Mouse (Mus musculus): Measurements from ENCODE around the gene Mthfsl. TPM values are rescaled to one million over a fixed set of nuclear protein-coding genes. Genes with fewer than 3 reads are reported as not detected.
A peak's percentile ranks its signal among the peaks of the same experiment; 100 is the strongest.
"Not testable (repeated sequence)": the region's sequence is repeated elsewhere in the genome, so short reads cannot be mapped to it uniquely, and the experiment has no call there.

The Mthfsl gene
- total RNA-seq (2014; fragmentation: Nextera tagmentation) (20.8 and 41.6 TPM in 2 replicates), total RNA-seq (2017) (14.0 and 22.6 TPM in 2 replicates)

- peak; percentile 48 for ATAC-seq (replicated peaks; ENCODE audit: poor library complexity, severe bottlenecking)
Measured at GRCm38 (mm10) chr9:88719989-88720537, at the start of gene Mthfsl. Gene Mthfsl, minus strand, starts transcription at chr9:88720296.

DNA sequence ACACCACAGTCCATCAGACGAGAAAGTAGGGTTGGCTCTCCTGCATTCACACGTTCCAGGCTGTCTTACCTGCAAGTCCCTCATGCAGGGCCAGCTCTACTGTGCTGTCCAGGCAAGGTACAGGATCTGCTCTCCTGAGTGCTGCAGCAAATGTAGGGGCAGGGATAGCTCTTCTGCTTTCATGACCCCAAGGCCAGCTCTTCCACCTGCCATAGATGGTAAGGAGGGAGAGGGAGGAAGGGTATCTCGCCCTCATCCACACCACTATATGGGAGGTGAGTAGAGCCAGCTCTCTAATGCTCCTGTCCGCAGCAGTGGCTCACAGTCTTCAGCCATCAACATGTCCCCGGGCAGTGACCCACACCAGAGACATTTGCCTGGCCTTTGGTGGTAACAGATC lies 49.4 kb upstream of the Mthfsl start:
- not testable (repeated sequence) for ATAC-seq (replicated peaks; ENCODE audit: poor library complexity, severe bottlenecking)

- peak; percentile 94 for ATAC-seq (replicated peaks; ENCODE audit: poor library complexity, severe bottlenecking)
Measured at GRCm38 (mm10) chr9:88746687-88747086, 26.6 kb upstream of the Mthfsl start.

GRCm38 (mm10) chr9:88746046-88746445 lies 25.9 kb upstream of the Mthfsl start:
- ATAC-seq (replicated peaks; ENCODE audit: poor library complexity, severe bottlenecking): peak; percentile 69

DNA sequence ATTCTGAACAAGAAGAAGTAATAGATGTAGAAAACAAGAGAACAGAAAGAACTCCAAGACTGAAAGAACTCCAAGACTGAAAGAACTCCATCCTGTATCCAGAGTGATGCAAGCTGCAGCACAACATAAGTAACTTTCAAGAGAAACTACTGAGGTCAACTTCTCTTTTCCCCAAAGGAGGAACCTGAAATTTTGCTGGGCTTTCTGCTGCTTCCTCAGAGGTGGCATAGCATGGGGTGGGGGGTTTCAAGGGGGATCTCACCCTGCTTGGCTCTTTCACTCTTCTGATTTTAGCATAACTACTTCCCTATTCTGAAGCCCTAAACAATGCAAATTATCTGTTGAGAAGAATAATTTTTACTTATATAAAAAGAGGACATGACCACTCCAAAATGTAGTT lies 15.2 kb upstream of the Mthfsl start:
- ATAC-seq (replicated peaks; ENCODE audit: poor library complexity, severe bottlenecking): peak; percentile 85

- peak; percentile 10; the same call in 1 of the 2 replicates for ATAC-seq (replicated peaks; ENCODE audit: poor library complexity, severe bottlenecking)
Measured at GRCm38 (mm10) chr9:88733182-88733581, 13.1 kb upstream of the Mthfsl start.

DNA sequence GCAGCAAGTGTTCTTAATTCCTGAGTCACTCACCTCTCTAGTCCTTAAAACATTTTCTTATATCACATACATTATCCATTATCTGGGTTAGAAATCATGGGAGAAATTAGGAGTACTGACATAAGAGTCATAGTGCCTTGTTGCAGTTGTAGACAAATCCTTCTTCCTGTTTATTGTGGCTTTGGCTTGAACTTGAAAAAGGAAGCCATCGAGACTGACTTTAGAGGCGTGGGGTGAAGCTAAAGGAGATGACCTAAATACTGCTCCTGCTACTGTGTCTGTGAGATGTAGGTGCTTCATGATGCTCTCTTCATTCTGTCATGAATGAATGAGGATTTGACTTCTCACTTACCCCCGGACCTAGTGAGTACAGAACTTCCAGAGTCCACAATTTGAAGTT lies 12.2 kb upstream of the Mthfsl start:
- ATAC-seq (replicated peaks; ENCODE audit: poor library complexity, severe bottlenecking): peak; percentile 44

DNA sequence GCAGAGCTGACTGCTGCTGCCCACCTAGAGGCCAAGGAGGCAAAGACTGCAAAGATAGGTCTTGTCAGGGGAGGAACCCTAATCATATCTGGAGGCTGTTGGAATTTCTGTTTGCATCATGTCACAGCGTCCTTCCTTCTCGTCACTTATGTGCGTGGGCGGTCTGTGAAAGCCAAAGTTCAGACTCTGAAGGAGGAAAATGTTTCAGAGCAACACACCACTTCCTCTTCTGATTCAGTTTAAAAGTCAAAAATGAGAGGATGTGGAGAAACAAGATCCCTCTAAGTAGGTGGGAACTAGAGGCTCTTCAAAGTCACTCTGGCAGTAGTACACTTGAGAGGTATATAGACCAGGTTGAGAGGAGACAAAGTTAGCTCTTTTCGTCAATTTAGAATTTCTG lies 11.6 kb upstream of the Mthfsl start, which contains the start of gene Bcl2a1d:
Bcl2a1d (minus strand) TSS at position 187 of the 400 bp plus-strand sequence.
- ATAC-seq (replicated peaks; ENCODE audit: poor library complexity, severe bottlenecking): peak; percentile 66

DNA sequence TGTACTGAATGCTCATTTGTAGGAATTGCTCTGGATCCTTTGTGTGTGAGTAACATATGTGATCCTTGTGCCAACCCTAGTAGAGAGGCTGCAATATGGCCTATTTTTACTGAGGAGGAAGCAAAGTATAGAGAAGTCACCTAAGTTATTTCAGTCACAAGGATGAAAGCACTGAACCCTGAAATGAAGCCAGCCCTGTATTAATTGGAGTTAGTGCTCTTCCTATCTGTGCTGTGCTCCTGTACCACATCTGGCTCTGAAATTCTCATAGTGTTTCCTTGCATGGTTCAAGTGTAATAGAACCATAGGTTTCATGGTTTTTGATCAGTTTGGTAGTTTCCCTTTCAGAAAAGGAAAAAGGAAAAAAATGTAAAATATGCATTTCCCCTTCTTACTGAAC lies 8.2 kb upstream of the Mthfsl start:
- ATAC-seq (replicated peaks; ENCODE audit: poor library complexity, severe bottlenecking): not testable (repeated sequence)

DNA sequence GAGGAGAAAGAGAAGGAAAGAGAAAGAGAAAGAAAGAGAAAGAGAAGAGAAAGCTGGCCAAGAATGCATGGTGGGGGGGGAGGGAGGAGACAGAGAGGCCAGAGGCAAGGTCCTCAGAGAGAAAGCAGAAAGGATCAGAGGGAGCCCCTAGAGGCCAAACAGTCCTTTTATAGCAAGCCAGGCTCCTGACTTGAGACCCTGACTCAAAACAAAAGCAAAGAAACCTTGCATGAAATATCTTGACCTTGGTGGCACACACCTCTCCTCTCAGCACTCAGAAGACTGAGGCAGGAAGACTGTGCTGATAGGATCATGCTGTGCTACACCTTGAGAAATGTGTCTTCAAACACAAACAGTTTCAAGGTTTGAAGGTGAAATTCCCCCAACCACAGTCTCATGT lies 1.5 kb upstream of the Mthfsl start:
- not testable (repeated sequence) for ATAC-seq (replicated peaks; ENCODE audit: poor library complexity, severe bottlenecking)

- ATAC-seq (replicated peaks; ENCODE audit: poor library complexity, severe bottlenecking): peak; percentile 84
Measured at GRCm38 (mm10) chr9:88719073-88719921, 799 bp downstream of the Mthfsl start.

DNA sequence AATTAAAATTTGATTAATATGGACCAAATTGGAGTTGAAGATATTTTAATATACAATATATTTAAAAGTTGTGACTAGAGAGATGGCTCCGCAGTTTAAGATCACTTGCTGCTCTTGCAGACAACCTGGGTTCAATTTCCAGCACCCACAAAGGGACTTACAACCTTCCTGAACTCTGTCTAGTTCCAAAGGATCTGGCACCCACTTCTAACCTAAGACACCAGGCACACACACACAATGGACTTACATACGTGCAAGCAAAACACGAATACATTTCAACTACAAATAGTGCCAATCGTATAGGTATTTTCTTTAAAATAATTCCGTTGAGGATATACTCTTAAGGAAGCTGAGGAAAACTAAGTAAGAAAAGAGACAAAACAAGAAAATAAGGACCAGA lies 1.5 kb downstream of the Mthfsl start:
- not testable (repeated sequence) for ATAC-seq (replicated peaks; ENCODE audit: poor library complexity, severe bottlenecking)

DNA sequence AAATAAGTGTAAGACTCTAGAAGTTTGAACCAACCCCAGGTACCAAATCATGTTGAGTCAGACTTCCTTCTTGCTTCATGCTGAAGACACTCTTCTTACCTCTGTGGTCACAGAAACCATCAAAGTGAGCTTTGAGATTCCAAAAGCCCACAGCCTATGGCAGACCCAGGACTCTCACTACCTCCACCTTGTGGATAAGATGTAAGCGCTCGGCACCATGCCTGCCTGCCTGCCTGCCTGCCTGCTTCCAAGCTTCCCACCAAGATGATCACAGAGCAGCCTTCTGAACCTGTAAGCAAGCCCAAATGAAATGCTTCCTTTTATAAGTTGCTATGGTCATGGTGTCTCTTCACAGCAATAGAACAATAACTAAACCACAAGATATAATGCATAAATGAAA lies 2.0 kb downstream of the Mthfsl start:
- ATAC-seq (replicated peaks; ENCODE audit: poor library complexity, severe bottlenecking): peak; percentile 57

DNA sequence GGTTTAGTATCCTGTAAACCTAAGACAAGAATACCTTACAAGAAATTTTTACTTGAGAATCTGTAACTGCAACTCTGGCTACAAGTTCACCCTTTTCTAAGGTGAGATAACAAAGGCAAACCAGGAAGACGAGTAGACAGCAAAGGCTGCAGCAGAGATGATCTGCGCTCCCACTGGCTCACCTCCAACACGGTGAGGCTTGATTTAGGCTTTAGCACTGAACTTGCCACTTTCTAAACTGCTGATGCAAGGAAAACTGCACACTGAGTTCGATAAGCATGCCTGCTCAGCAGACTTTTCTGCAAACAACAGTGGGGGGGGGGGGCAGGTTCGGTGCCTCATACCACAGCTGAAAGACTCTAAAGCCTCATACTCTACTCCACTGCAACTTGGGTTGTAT lies 5.6 kb downstream of the Mthfsl start:
- not testable (repeated sequence) for ATAC-seq (replicated peaks; ENCODE audit: poor library complexity, severe bottlenecking)

DNA sequence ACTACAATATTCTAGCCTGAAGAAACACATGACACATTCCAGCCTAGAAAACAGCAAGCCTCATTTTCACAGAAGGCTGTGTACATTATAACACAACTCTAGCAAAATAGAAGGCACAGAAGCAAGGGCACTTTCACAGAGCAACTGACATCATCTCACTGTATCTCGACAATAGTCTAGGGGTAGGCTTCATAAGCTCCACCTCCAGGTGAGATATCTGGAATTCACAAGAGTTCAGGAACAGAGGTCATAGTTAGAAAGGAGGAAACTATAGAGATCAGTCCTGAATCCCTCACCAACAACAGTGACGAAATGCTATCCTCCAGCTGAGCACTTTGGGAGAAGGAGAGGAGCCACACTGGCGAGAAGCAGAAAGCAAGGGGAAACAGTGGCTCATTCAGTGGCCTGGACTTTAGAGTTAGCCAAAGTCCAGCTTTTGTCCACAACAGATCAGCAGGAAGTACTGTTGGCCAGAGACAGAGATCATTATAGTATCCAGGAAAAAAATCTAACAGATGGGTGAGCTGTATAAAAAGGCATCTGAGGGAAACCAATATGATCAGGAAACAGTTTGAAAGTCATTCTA lies 7.8 kb downstream of the Mthfsl start:
- not testable (repeated sequence) for ATAC-seq (replicated peaks; ENCODE audit: poor library complexity, severe bottlenecking)

GRCm38 (mm10) chr9:88710910-88711438 lies 9.1 kb downstream of the Mthfsl start:
- ATAC-seq (replicated peaks; ENCODE audit: poor library complexity, severe bottlenecking): not testable (repeated sequence)

DNA sequence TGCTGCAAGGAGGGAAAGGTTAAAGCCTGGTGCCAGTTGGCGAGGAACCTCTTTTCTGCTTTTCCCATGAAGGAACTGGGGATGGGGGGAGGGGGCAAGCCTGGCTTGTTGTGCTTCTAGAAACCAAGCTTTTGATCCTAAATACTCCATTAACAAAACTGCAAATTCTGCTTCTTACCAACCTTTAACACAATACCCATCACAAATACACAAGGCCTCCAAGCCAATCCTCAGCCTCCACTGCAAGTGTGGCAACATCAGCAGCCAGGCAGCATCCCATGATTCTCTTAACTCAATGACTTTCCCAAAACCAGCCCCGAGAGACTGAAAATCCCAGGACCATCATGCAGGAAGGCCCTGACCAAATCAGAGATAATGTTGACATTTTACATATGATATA lies 9.7 kb downstream of the Mthfsl start:
- ATAC-seq (replicated peaks; ENCODE audit: poor library complexity, severe bottlenecking): not testable (repeated sequence)

GRCm38 (mm10) chr9:88709794-88710193 lies 10.3 kb downstream of the Mthfsl start:
- peak; percentile 72 for ATAC-seq (replicated peaks; ENCODE audit: poor library complexity, severe bottlenecking)

DNA sequence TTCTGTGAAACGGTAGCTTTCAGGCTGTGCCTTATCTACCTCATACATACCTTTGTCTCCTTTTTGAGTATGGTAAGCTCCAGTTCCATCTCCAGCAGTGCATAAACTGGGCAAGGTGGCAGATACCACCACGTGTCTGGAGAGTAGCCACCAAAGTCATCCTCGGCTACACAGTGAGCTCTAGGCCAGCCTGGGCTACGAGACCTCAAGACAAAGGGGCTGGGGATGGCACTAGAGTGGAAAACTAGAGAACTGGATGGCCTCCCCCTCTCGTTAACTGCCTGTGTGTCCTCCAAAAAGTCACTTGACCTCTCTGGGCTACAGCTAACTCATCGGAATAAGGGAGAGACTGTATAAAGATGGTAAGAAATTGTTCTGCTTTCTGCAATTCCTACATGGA lies 10.8 kb downstream of the Mthfsl start:
- ATAC-seq (replicated peaks; ENCODE audit: poor library complexity, severe bottlenecking): 0 out of 2 replicates have a peak, but pooled peaks have one; percentile 8

DNA sequence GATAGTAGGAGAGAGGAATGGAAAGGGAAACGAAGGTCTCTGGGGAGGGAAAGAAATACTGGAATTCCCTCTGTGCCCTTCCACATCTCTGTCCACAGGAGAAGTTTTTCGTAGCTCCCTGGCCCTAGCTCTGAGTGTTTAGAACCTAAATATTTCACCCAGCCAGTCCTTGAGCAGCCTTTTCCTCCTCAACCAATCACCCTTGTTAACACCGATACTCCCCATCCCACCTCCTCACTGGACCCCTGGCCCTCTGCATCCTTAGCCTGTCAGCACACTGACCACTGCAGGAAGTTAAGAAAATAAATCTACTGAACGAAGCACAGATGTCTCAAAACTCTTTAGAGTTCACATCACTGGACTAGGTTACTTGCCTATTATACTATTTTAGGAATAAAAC lies 13.4 kb downstream of the Mthfsl start:
- ATAC-seq (replicated peaks; ENCODE audit: poor library complexity, severe bottlenecking): no peak

GRCm38 (mm10) chr9:88705157-88705556 lies 14.9 kb downstream of the Mthfsl start:
- not testable (repeated sequence) for ATAC-seq (replicated peaks; ENCODE audit: poor library complexity, severe bottlenecking)

Measured in granulocyte monocyte progenitor cell, adult 5-6 weeks (primary cell).